Mouse (Mus musculus) forebrain, embryonic 16.5 days (tissue): ENCODE measurements around the gene Gm17622. TPM values are rescaled to one million over a fixed set of nuclear protein-coding genes. Genes with fewer than 3 reads are reported as not detected.

Experiments
- ATAC-seq: fragments of 200-750 bp; cut with Nextera tagmentation; 2 replicates; pipeline ENCODE4 v1.8.0; 2017; ENCODE audit warnings: mild to moderate bottlenecking, moderate library complexity
- H3K27ac ChIP-seq: fragments of 300-500 bp; sonication (generic); 2 replicates; pipeline ENCODE4 v1.5.1; 2014; ENCODE audit warnings: low read length, control low read depth
- H3K27me3 ChIP-seq: fragments of 300-500 bp; sonication (generic); replicated peaks from 2 replicates; pipeline ENCODE4 v1.6.1; 2014; ENCODE audit warnings: low read length; ENCODE audit not compliant: control insufficient read depth, insufficient read depth
- H3K36me3 ChIP-seq: fragments of 300-500 bp; sonication (generic); 2 replicates; pipeline ENCODE4 v1.6.1; 2014; ENCODE audit not compliant: control insufficient read depth, insufficient read depth
- H3K4me1 ChIP-seq: fragments of 300-500 bp; sonication (generic); replicated peaks from 2 replicates; pipeline ENCODE4 v1.6.1; 2014; ENCODE audit warnings: low read length; ENCODE audit not compliant: control insufficient read depth, insufficient read depth
- H3K4me2 ChIP-seq: fragments of 300-500 bp; sonication (generic); 2 replicates; pipeline ENCODE4 v1.6.1; 2014; ENCODE audit warnings: mild to moderate bottlenecking, low read length, control low read depth
- H3K4me3 ChIP-seq: fragments of 300-500 bp; sonication (generic); replicated peaks from 2 replicates; pipeline ENCODE4 v1.5.1; 2014; ENCODE audit warnings: mild to moderate bottlenecking, low read length, control low read depth
- H3K9ac ChIP-seq: fragments of 300-500 bp; sonication (generic); replicated peaks from 2 replicates; pipeline ENCODE4 v1.6.1; 2014; ENCODE audit warnings: low read depth, low read length, control low read depth
- H3K9me3 ChIP-seq: fragments of 300-500 bp; sonication (generic); 2 replicates; pipeline ENCODE4 v1.6.1; 2016; ENCODE audit warnings: low read length; ENCODE audit not compliant: control insufficient read depth
- WGBS: fragments of 180-500 bp; shearing (Covaris S2); extraction: QIAGEN DNeasy Blood & Tissue Kit; methylation state at CpG from one replicate; pipeline ENCODE4 v1.1.7; 2014; 5-methylcytosine and 5-hydroxymethylcytosine counted together
- polyA plus RNA-seq: library from polyadenylated mRNA; unstranded; fragments of >200 nt; fragmentation: Nextera tagmentation; extraction: Ambion mirVana; gene quantifications from 2 replicates; pipeline ENCODE4 v1.2.1, GENCODE M21; 2015

The Gm17622 gene
- polyA plus RNA-seq, 1 experiment from 2014 or later: not detected

DNA sequence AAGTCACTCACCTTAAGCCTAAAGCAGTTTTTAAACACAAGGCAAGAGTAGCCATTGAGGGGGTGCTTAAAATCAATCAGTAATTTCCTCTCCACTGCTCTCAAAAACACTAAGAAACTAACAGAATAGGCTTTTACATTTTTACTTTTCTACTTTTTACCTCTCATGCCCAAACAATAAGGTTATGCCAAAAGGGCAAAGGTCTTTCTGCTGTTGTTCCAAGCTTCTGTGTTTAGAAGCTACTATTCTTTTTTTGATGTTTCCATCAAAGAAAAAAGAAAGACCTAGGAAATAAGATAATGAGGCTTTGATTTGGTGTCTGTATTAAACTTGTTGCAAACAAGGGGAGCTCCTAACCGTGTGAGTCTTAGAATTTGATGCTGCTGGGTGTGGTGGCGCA lies 9.4 kb downstream of the Gm17622 start:
- H3K27me3 ChIP-seq: no peaks in the 10 kb centered on the region

DNA sequence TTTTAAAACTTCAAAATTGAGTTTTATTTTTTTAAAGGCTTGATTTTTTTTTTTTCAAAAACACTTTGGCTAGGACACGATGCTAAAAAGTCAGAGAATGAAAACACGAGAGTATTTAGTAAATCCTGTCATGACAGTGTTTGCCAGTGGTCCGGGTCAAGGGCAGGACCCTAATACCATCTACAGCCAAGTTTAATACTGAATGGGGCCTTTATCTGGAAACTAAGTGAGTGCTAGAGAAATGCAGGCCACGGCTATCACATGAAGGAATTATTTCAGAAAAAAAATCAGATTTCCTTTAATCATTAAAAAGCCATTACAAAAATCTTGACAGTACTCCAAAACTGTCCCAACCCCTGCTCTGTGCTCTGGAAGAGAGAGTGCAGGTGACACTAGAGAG lies 15.1 kb downstream of the Gm17622 start:
- H3K4me3 ChIP-seq: no peak overlapping the region
- WGBS: 88% methylated on average over 4 of the region's 4 CpGs
- no peak overlapping the region for H3K27ac ChIP-seq
- no peaks in the 10 kb centered on the region for H3K9me3 ChIP-seq
- H3K4me2 ChIP-seq: no peak overlapping the region
- no peaks in the 10 kb centered on the region for H3K4me1 ChIP-seq
- H3K36me3 ChIP-seq: no peaks in the 10 kb centered on the region
- no peaks in the 10 kb centered on the region for H3K27me3 ChIP-seq
- no peak for ATAC-seq
- no peak overlapping the region for H3K9ac ChIP-seq

More for the DNA sequence above, 9.4 kb downstream of the Gm17622 start:
- no peaks in the 10 kb centered on the region for H3K36me3 ChIP-seq
- no peak for ATAC-seq
- no peak overlapping the region for H3K4me2 ChIP-seq
- no peaks in the 10 kb centered on the region for H3K9me3 ChIP-seq
- H3K4me3 ChIP-seq: no peak overlapping the region
- H3K9ac ChIP-seq: no peak overlapping the region
- H3K27ac ChIP-seq: no peak overlapping the region
- 69% methylated on average over 2 of the region's 2 CpGs for WGBS
- H3K4me1 ChIP-seq: no peaks in the 10 kb centered on the region

DNA sequence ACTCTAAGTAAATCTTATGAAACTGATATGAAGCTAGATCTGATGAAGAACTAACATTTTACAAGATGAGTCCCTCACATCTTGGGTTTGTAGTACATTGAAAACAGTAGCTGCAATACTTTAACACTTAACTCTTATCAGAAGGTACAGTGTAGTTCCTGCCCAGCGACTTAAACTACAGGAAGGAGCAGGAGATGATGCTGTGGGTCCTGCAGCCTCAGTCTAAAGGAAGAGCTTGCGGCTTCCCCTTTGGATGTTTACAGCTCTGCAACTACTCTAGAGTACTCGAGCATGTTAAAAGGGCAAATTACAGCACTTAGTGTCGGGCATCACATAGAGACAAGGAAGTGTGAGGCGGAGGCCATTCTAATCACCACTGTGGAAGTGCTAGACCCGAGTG lies 15.8 kb downstream of the Gm17622 start:
- no peak overlapping the region for H3K9ac ChIP-seq
- no peak overlapping the region for H3K4me3 ChIP-seq
- ATAC-seq: no peak
- no peaks in the 10 kb centered on the region for H3K36me3 ChIP-seq
- 89% methylated on average over 6 of the region's 6 CpGs for WGBS
- no peaks in the 10 kb centered on the region for H3K4me1 ChIP-seq
- no peaks in the 10 kb centered on the region for H3K9me3 ChIP-seq
- no peak overlapping the region for H3K4me2 ChIP-seq
- H3K27ac ChIP-seq: no peak overlapping the region
- no peaks in the 10 kb centered on the region for H3K27me3 ChIP-seq

DNA sequence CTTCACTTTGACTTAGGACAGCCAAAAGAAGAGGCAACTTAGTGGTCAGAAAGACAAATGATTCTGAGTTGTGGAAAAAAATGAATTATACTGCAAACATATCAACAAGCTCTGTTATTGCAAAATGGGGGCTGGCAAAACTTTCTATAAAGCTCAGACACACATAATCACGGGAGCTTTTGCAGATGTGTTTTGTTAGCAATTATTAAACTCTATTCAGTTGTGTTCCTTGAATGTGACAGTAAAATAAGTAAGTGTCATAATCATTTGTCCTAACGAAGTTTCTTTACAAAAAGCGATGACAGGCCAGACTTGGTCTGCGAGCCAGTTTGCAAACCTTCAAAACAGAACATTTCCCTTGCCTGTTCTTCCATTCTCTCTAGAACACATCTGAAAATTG lies 17.0 kb downstream of the Gm17622 start:
- 82% methylated on average over 4 of the region's 4 CpGs for WGBS

DNA sequence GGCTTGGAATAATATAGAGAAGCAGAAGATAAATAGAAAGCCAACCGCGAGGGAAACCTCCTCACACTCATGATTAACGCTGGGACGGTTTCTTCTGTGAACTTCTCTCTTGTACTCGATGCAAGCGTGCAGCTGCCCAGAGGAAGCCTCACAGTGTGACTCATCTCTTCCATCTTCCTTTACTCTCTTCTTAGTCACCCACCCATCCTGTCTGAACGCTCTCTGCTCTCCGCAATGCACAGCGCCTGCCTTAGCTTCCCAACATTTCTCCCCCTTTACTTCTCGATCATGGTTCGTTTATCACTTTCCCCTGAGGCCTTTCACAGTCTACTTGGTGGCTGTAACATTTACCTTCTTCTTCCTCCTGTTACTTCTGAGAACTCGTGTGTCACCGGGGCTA lies 20.1 kb downstream of the Gm17622 start:
- H3K27ac ChIP-seq: no peak overlapping the region
- H3K4me3 ChIP-seq: no peak overlapping the region
- no peak overlapping the region for H3K9ac ChIP-seq
- no peaks in the 10 kb centered on the region for H3K36me3 ChIP-seq
- H3K27me3 ChIP-seq: no peaks in the 10 kb centered on the region
- no peak overlapping the region for H3K4me2 ChIP-seq
- H3K9me3 ChIP-seq: no peaks in the 10 kb centered on the region
- no peaks in the 10 kb centered on the region for H3K4me1 ChIP-seq
- WGBS: 93% methylated on average over 13 of the region's 13 CpGs
- ATAC-seq: no peak

More for the DNA sequence above, 17.0 kb downstream of the Gm17622 start:
- Histone ChIP-seq H3K9ac (no peak overlapping the region), H3K36me3 (no peaks in the 10 kb centered on the region), H3K4me3 (no peak overlapping the region), H3K27me3 (no peaks in the 10 kb centered on the region), H3K4me2 (no peak overlapping the region), H3K9me3 (no peaks in the 10 kb centered on the region), H3K4me1 (no peaks in the 10 kb centered on the region), H3K27ac (no peak overlapping the region)
- no peak for ATAC-seq

DNA sequence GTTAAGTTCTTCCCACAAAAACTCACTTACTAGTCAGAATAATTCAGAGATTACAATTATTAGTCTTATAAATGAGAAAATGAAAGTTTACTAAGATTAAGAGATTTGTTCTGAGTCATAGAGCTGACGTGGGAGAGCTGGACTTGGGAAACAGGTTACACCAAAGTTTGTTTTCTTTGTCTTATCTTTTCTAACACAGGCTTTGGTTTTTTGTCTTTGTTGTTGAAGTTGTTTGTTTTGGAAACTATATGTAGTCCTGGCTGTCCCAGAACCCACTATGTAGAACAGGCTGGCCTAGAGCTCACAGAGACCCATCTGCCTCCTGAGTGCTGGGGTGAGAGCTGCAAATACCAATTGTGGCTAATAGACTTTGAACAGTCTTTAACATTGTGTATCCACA lies 20.7 kb downstream of the Gm17622 start:
- no peaks in the 10 kb centered on the region for H3K9me3 ChIP-seq
- no peak overlapping the region for H3K27ac ChIP-seq
- H3K4me3 ChIP-seq: no peak overlapping the region
- no peak overlapping the region for H3K4me2 ChIP-seq
- no peak overlapping the region for H3K9ac ChIP-seq
- 92% methylated on average over 1 of the region's 1 CpGs for WGBS
- H3K4me1 ChIP-seq: no peaks in the 10 kb centered on the region
- H3K36me3 ChIP-seq: no peaks in the 10 kb centered on the region
- ATAC-seq: no peak
- H3K27me3 ChIP-seq: no peaks in the 10 kb centered on the region

DNA sequence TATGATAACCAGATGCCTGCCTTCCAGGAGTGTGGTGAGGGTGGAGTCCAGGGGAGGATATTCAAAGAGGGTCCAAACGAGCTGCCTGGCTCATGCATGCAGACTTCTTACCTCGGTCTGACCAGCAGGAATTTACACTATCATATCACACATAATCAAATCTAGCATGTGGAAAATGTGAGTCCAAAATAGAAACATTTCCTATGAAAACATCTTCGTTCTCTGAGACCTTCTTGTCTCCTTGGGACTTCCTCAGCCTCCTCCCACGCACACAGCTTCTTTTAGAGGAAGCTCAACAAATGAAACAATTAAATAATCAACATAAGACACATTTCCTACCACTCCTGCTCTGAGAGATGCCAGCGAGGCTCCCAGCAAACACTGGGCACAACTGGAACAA lies 21.4 kb downstream of the Gm17622 start:
- no peak overlapping the region for H3K9ac ChIP-seq
- WGBS: 71% methylated on average over 5 of the region's 5 CpGs
- no peaks in the 10 kb centered on the region for H3K9me3 ChIP-seq
- no peaks in the 10 kb centered on the region for H3K27me3 ChIP-seq
- no peaks in the 10 kb centered on the region for H3K4me1 ChIP-seq
- no peak overlapping the region for H3K27ac ChIP-seq
- H3K36me3 ChIP-seq: no peaks in the 10 kb centered on the region
- ATAC-seq: no peak
- H3K4me3 ChIP-seq: no peak overlapping the region
- no peak overlapping the region for H3K4me2 ChIP-seq

DNA sequence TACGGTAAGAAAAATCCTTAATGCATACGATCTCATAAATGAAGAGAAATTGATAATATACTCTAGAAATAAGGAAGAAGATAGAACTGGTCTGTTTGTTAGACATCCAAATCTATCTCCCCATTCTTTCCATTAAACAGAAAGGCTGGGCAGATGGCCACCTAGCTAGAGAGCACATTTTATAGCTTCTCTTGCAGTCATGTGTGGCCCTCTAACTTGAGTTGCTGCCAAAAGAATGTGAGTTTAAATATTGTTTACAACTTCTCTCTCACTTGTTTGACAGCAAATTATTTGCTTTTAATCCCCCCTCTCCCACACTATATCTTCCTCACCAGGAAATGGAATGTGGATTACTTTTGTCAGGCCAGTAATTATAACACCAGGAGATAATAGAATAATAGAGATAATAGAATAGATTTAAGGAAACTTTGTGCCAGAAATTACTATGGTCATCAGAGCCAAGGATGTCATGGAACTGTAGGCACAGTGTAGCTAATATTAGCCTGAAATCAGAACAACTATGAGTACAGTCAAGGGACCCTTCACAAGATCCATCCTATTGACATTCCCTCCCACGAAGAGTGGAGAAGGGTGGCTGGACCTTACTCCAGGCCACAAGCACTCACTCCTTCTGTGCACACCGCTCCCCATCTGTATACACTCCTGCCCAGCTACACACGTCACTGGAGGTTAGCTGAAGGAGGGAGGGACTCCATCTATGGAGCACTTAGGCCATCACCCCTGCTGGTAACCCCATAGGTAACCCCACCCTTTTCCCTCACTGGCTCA lies 23.8 kb downstream of the Gm17622 start:
- no peak overlapping the region for H3K27ac ChIP-seq
- H3K9ac ChIP-seq: no peak overlapping the region
- 87% methylated on average over 5 of the region's 5 CpGs for WGBS
- H3K4me2 ChIP-seq: no peak overlapping the region
- no peaks in the 10 kb centered on the region for H3K9me3 ChIP-seq
- no peaks in the 10 kb centered on the region for H3K4me1 ChIP-seq
- ATAC-seq: no peak
- H3K4me3 ChIP-seq: no peak overlapping the region
- no peaks in the 10 kb centered on the region for H3K27me3 ChIP-seq
- H3K36me3 ChIP-seq: no peaks in the 10 kb centered on the region

DNA sequence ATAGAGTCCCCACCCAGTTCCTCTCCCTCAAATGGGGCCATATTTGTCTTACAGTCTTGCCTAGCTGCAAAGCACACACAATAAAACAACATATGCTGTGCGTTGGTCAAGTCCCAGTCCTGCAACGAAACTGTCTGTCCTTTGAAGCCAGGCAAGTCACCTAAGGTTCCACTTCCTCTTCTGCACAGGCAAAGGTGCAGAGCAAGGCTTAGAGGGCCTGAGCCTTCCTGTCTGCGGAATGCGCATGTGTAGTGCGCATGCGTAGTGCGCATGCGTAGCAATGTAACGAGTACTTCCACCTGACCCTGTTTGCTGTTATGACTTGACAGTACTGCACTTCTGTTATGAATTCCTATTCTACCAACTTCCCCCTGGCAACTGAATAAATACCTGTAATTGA lies 25.7 kb downstream of the Gm17622 start:
- H3K4me2 ChIP-seq: no peak overlapping the region
- 93% methylated on average over 9 of the region's 9 CpGs for WGBS
- H3K27ac ChIP-seq: no peak overlapping the region
- no peak for ATAC-seq
- no peaks in the 10 kb centered on the region for H3K36me3 ChIP-seq
- no peaks in the 10 kb centered on the region for H3K4me1 ChIP-seq
- H3K9ac ChIP-seq: no peak overlapping the region
- H3K4me3 ChIP-seq: no peak overlapping the region
- H3K27me3 ChIP-seq: no peaks in the 10 kb centered on the region
- no peaks in the 10 kb centered on the region for H3K9me3 ChIP-seq

DNA sequence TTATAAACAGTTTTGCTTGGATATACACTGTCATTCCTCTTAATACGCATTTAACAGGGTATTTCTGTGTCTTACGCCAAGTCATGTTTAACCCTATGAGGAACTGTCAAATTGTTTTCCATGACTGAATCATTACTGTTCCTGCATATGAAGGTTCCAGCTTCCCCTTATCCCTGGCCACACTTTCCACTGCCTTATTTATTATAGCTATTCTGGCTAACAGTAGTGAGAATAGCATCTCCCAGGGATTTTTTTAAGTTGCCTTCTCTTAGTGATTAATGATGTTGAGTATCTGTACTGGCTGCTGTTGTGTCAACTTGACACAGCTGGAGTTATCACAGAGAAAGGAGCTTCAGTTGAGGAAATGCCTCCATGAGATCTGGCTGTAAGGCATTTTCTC lies 26.8 kb downstream of the Gm17622 start:
- no peaks in the 10 kb centered on the region for H3K36me3 ChIP-seq
- no peaks in the 10 kb centered on the region for H3K9me3 ChIP-seq

More for the DNA sequence above, 26.8 kb downstream of the Gm17622 start:
- no peaks in the 10 kb centered on the region for H3K4me1 ChIP-seq
- no peaks in the 10 kb centered on the region for H3K27me3 ChIP-seq
- ATAC-seq: no peak
- H3K27ac ChIP-seq: no peak overlapping the region
- WGBS: 93% methylated on average over 2 of the region's 2 CpGs
- H3K9ac ChIP-seq: no peak overlapping the region
- no peak overlapping the region for H3K4me2 ChIP-seq
- no peak overlapping the region for H3K4me3 ChIP-seq
